Mouse (Mus musculus) lung, postnatal 4 days (tissue): ENCODE measurements at regions not wholly inside any gene's neighbourhood (a gene's known extent, or its start where the extent isn't known, plus 50 kb on each side); places are given as distances from the start of the nearest gene placed in this dataset.
A peak's percentile ranks its signal among the peaks of the same experiment; 100 is the strongest.

Experiments
- DNase-seq, 2 experiments: peaks; one replicate each; pipeline ENCODE4 v3.0.0; 2021

GRCm38 (mm10) chr4:64335814-64336213, 289.0 kb upstream of the Tnc start:
- DNase-seq: no peak

- DNase-seq: no peak
These were observed 283.4 kb upstream of the Tnc start for GRCm38 (mm10) chr4:64330213-64330612.

GRCm38 (mm10) chr4:64324391-64324790, 277.6 kb upstream of the Tnc start:
- DNase-seq: no peak

GRCm38 (mm10) chr4:64316553-64317347, 269.9 kb upstream of the Tnc start:
- no peak for DNase-seq

- no peak for DNase-seq
These were observed 250.1 kb upstream of the Tnc start for GRCm38 (mm10) chr4:64296941-64297340.

- DNase-seq: peak; percentile 7 to 63
These were observed 235.7 kb upstream of the Tnc start for GRCm38 (mm10) chr4:64282471-64282870.

GRCm38 (mm10) chr4:64276980-64277379, 230.2 kb upstream of the Tnc start:
- no peak for DNase-seq

- DNase-seq: no peak
These were observed 227.6 kb upstream of the Tnc start for GRCm38 (mm10) chr4:64274291-64274960.

DNA sequence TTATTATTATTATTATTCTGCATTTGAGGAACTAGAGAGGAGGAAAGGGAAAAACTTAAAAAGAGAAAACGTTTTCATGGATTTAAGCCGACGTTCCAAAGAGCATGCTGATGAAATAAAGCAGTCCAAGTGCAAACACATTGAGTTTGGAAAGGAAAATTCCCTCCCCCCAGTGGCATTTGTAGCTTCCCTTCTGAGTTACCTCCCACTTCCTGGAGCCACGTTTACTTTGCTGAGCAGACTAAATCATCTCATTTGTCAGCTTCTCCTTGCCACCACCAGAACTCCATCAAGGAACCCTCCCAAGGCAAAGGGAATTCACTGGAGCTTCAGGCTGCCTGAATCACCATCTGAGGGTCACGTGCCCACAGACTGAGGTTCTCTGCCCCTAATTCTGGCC, 223.0 kb upstream of the Tnc start:
- DNase-seq: no peak

DNA sequence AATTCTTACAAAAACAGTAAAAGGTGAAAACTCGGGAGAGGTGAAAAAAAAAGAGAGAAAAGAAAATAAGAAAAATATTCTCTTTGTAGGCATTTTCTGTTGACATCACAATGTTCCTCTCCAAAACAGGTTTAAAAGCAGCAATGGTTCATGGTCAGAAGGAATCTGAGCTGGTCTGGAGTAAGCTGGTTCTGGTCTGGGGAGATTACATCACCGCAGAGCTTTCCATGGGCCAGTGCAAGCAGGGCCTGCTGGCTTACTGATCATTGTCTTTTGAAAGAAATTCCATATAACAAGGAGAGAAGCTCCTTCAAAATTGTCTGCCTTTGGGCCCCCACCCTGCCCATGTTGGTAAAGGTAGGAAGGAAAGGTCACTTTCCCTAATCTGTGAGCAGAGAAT, 222.3 kb upstream of the Tnc start:
- DNase-seq: no peak

- DNase-seq: no peak
These were observed 213.7 kb upstream of the Tnc start for GRCm38 (mm10) chr4:64260473-64260872.

DNA sequence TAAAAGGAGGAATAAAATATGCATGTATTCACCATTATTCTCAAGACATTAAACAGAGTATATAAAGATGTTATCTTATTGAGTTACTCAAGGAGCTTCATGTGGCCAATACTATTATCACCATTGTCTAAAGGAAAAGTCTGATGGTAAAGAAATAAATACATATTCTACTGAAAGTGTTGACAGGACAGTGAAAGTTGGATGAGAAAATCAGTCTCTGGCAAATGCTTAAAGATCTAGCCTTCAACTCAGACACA, 213.3 kb upstream of the Tnc start:
- no peak for DNase-seq

DNA sequence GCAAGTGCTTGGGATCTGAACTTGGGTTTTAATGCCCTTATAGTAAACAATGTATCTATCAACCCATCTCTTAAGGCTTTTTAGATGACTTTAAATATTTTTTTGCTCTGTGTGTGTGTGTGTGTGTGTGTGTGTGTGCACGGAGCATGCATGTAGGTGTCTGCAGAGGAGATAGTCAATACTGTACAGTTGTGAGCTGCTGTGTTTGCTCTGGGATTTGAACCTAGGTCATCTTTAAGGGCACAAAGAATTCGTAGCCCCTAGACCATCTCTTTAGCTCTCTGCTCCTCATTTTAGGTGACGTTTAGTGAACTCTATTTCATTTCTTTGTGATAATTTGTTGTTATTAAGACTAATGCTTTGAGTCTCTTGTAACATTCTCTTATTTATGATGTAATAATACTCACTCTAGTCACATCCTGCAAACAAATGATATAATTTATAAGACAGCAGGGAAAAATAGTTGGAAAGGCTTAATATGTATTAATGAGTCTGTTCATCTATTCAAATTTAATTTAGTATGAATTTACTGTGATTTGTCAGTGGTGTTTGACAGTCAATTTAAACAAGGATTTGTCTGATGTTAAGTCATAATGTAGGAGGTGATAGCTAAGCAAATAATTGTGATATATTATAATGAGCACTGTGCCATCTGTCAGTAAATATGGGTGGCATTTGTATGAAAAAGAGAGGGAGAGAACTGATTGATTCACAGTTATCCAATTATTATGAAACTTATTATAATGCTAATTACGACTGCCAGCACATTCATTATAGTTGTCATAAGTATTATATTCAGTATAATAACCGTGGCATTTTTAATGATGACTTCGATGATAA, 212.8 kb upstream of the Tnc start:
- no peak for DNase-seq

- no peak for DNase-seq
These were observed 208.4 kb upstream of the Tnc start for GRCm38 (mm10) chr4:64255253-64255652.

DNA sequence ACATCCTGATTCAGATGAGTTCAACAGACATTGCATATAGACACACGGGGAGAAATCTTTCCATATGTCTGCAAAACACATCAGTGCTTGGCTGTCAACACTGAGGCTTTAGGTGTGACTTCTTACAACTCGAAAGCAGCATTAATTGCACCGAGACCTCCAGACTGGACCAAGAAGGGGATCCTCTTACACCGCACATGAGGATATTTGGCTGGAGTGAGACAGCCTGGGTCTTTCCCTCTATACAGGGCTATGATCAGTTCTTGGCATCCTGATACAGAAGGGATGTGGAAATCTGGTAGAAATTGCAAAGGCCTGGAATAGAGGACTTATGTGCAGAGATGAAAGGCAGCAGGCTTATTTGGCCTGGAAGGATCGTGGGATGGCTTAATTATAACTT, 203.9 kb upstream of the Tnc start:
- no peak for DNase-seq

- no peak for DNase-seq
These were observed 191.5 kb upstream of the Tnc start for GRCm38 (mm10) chr4:64238196-64238740.

DNA sequence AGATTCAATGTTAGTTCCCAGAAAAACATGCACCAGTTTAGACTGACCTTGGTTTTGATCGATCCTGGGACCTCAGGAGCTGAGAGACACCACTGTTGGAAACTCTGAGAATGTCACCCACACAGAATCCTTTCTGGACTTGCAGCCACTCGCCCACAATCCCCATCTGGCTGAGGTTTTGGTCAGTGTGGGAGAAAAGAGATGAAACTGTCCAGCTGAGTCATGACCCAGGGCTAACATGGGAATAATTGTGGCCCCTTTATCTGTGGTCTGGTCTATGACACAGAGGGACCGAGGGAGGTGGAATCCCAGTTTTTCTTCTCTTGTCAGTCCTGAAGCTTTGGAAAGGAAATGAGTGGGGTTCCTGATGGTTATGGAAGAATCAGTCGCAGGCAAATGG, 188.7 kb upstream of the Tnc start:
- no peak for DNase-seq

DNA sequence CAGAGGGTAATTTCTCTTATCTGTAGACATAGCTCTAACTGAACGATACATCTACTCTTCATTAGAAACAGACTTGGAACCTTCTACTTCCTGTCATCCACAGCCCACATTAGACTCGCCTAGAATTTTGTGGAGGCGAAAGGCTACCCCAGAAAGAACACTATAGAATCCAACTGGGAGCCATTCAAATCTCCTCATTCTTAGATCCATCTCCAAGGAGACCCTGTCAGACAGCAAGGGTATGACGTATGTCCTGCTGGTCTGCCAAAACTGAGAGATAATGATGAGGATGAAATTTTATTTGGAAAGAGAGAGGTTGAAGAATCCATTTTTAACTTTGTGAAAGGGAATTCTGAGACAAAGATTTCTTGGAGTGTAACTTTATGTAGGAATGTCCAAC, 185.3 kb upstream of the Tnc start:
- no peak for DNase-seq

DNA sequence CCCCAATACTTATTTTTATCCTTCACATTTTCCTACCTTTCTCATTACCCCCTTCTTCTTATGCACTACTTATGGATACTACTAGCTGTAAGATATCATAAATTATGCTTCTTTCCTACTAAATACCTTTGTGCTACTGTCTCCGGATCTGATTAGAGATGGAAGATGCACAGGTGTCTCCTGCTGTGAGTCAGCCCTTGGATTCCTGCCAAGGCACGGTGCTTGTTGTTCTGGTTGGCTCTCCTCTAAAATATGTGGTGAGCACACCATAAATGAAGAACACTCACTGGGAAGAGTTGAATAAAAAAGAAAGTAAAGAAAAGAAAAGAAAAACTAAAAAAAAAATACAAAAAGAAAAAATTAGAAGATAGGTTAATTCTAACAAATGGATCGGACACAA, 181.5 kb upstream of the Tnc start:
- no peak for DNase-seq

GRCm38 (mm10) chr4:64226635-64227034, 179.8 kb upstream of the Tnc start:
- no peak for DNase-seq

- DNase-seq: no peak
These were observed 178.1 kb upstream of the Tnc start for GRCm38 (mm10) chr4:64224918-64225317.

DNA sequence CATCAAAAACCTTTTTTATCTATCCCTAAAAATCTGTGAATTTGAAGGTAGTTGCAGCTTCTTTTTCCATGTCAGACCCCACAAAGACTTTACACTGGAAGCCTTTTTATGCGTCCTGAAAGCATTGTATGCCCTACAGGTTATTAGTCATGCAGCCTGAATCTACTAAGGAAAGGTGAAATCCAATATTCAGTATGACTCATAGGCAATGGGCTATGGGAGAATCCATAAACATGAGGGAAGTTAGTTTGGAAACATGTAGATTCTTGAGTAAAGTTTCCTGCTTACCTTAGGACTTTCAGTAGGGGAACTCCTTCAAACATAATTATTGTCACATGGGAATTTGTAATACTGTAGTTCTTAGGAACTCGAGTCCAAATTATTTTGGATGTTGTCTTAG, 173.0 kb upstream of the Tnc start:
- DNase-seq: no peak

- no peak for DNase-seq
These were observed 160.5 kb upstream of the Tnc start for GRCm38 (mm10) chr4:64207118-64207868.
